Mouse (Mus musculus): ENCODE measurements around the gene Cd300c.

- TF ChIP-seq CTCF (IDR thresholded peaks at IDR 0.05; ENCODE audit: borderline replicate concordance, insufficient read depth, low read length) (no peak), POLR2A (IDR thresholded peaks at IDR 0.05; ENCODE audit: low read depth, low read length) (no peak)
Measured at GRCm38 (mm10) chr11:114960369-114960768, 8.6 kb downstream of the Cd300c start.

All from embryonic fibroblast, embryonic 13.5 days (primary cell).